Mouse (Mus musculus) hindbrain, embryonic 14.5 days (tissue): ENCODE measurements around the gene Ech1. TPM values are rescaled to one million over a fixed set of nuclear protein-coding genes. Genes with fewer than 3 reads are reported as not detected.

Source experiments
- ATAC-seq: fragments of 200-750 bp; cut with Nextera tagmentation; 2 replicates; pipeline ENCODE4 v1.8.0; 2017; ENCODE audit warnings: moderate number of reproducible peaks, mild to moderate bottlenecking, moderate TSS enrichment, moderate library complexity; ENCODE audit not compliant: low FRiP score
- DNase-seq: peaks from one replicate; pipeline ENCODE4 v3.0.0-alpha.2; 2015; ENCODE audit warnings: low spot score
- H3K27ac ChIP-seq: fragments of 300-500 bp; sonication (generic); 2 replicates; pipeline ENCODE4 v1.5.1; 2014; ENCODE audit warnings: mild to moderate bottlenecking, moderate library complexity
- H3K27me3 ChIP-seq: fragments of 300-500 bp; sonication (generic); 2 replicates; pipeline ENCODE4 v1.6.1; 2014; ENCODE audit warnings: mild to moderate bottlenecking, low read length, mixed read lengths; ENCODE audit not compliant: control insufficient read depth, insufficient read depth
- H3K36me3 ChIP-seq: fragments of 300-500 bp; sonication (generic); replicated peaks from 2 replicates; pipeline ENCODE4 v1.6.1; 2014; ENCODE audit not compliant: control insufficient read depth, insufficient read depth
- H3K4me1 ChIP-seq: fragments of 300-500 bp; sonication (generic); replicated peaks from 2 replicates; pipeline ENCODE4 v1.6.1; 2014; ENCODE audit warnings: antibody characterized with exemption, low read length, mixed read lengths; ENCODE audit not compliant: control insufficient read depth, insufficient read depth
- H3K4me2 ChIP-seq: fragments of 300-500 bp; sonication (generic); replicated peaks from 2 replicates; pipeline ENCODE4 v1.6.1; 2014; ENCODE audit warnings: mild to moderate bottlenecking, moderate library complexity
- H3K4me3 ChIP-seq: fragments of 300-500 bp; sonication (generic); replicated peaks from 2 replicates; pipeline ENCODE4 v1.5.1; 2014; ENCODE audit warnings: mild to moderate bottlenecking, low read length
- H3K9ac ChIP-seq: fragments of 300-500 bp; sonication (generic); 2 replicates; pipeline ENCODE4 v1.6.1; 2014
- H3K9me3 ChIP-seq: fragments of 300-500 bp; sonication (generic); 2 replicates; pipeline ENCODE4 v1.6.1; 2016; ENCODE audit warnings: low read length; ENCODE audit not compliant: control insufficient read depth
- WGBS: fragments of 180-500 bp; shearing (Covaris S2); extraction: QIAGEN DNeasy Blood & Tissue Kit; methylation state at CpG from one replicate; pipeline ENCODE4 v1.1.7; 2014; 5-methylcytosine and 5-hydroxymethylcytosine counted together
- polyA plus RNA-seq: library from polyadenylated mRNA; unstranded; fragments of >200 nt; fragmentation: Nextera tagmentation; extraction: Ambion mirVana; gene quantifications from 2 replicates; pipeline ENCODE4 v1.2.1, GENCODE M21; 2014

The Ech1 gene
- polyA plus RNA-seq, 1 experiment from 2014 or later: 99.0 TPM

- DNase-seq (no peak), ATAC-seq (no peak)
- Histone ChIP-seq H3K4me2 (no peak within 1 kb of the TSS), H3K9ac (no peak within 1 kb of the TSS), H3K4me3 (no peak within 1 kb of the TSS), H3K4me1 (no peaks in the 10 kb centered on the region), H3K27me3 (no peaks in the 10 kb centered on the region), H3K27ac (no peak within 1 kb of the TSS), H3K9me3 (no peaks in the 10 kb centered on the region), H3K36me3 (peaks cover 12% of the 10 kb centered on the region; the same call in 1 of the 2 replicates)
- WGBS: 86% methylated on average over 6 of the region's 6 CpGs
These were observed 8.8 kb downstream of the Ech1 start, which contains the start of gene Lgals4 for GRCm38 (mm10) chr7:28833723-28834347. Gene Lgals4 (plus strand): TSS chr7:28833854.

- ATAC-seq: no peak
- Histone ChIP-seq H3K9me3 (no peaks in the 10 kb centered on the region), H3K9ac (no peak overlapping the region), H3K4me2 (no peak overlapping the region), H3K27me3 (no peaks in the 10 kb centered on the region), H3K36me3 (peaks cover 2% of the 10 kb centered on the region; the same call in 1 of the 2 replicates), H3K4me1 (no peaks in the 10 kb centered on the region), H3K27ac (no peak overlapping the region), H3K4me3 (no peak overlapping the region)
- WGBS: 82% methylated on average over 5 of the region's 5 CpGs
- no peak for DNase-seq
These were observed 11.9 kb downstream of the Ech1 start for GRCm38 (mm10) chr7:28836936-28837335.

GRCm38 (mm10) chr7:28838331-28838730 is 13.3 kb downstream of the Ech1 start:
- 80% methylated on average over 9 of the region's 9 CpGs for WGBS

GRCm38 (mm10) chr7:28847273-28847672 is 22.3 kb downstream of the Ech1 start:
- Histone ChIP-seq H3K9me3 (no peaks in the 10 kb centered on the region), H3K27ac (no peak overlapping the region), H3K4me1 (no peaks in the 10 kb centered on the region), H3K27me3 (no peaks in the 10 kb centered on the region), H3K4me3 (no peak overlapping the region), H3K4me2 (no peak overlapping the region), H3K9ac (no peak overlapping the region), H3K36me3 (no peaks in the 10 kb centered on the region)
- no peak for DNase-seq
- no peak for ATAC-seq
- 77% methylated on average over 1 of the region's 1 CpGs for WGBS

More at GRCm38 (mm10) chr7:28838331-28838730, 13.3 kb downstream of the Ech1 start:
- no peak for ATAC-seq
- no peak for DNase-seq
- Histone ChIP-seq H3K9ac (no peak overlapping the region), H3K4me3 (no peak overlapping the region), H3K9me3 (no peaks in the 10 kb centered on the region), H3K36me3 (no peaks in the 10 kb centered on the region), H3K27ac (no peak overlapping the region), H3K4me1 (no peaks in the 10 kb centered on the region), H3K4me2 (no peak overlapping the region), H3K27me3 (no peaks in the 10 kb centered on the region)

GRCm38 (mm10) chr7:28849700-28850236 is 24.8 kb downstream of the Ech1 start:
- H3K9ac ChIP-seq: no peak overlapping the region
- 56% methylated on average over 1 of the region's 1 CpGs for whole genome bisulfite sequencing
- no peaks in the 10 kb centered on the region for H3K36me3 ChIP-seq
- H3K27me3 ChIP-seq: no peaks in the 10 kb centered on the region
- no peak overlapping the region for H3K4me2 ChIP-seq
- no peaks in the 10 kb centered on the region for H3K4me1 ChIP-seq
- H3K9me3 ChIP-seq: no peaks in the 10 kb centered on the region
- DNase-seq (no peak), ATAC-seq (no peak)
- H3K4me3 ChIP-seq: no peak overlapping the region
- no peak overlapping the region for H3K27ac ChIP-seq

- H3K9me3 ChIP-seq: no peaks in the 10 kb centered on the region
- no peak overlapping the region for H3K27ac ChIP-seq
- H3K36me3 ChIP-seq: no peaks in the 10 kb centered on the region
- DNase-seq (no peak), ATAC-seq (no peak)
- no peak overlapping the region for H3K4me3 ChIP-seq
- H3K4me2 ChIP-seq: no peak overlapping the region
- H3K27me3 ChIP-seq: no peaks in the 10 kb centered on the region
- H3K9ac ChIP-seq: no peak overlapping the region
- WGBS: 81% methylated on average over 4 of the region's 4 CpGs
- no peaks in the 10 kb centered on the region for H3K4me1 ChIP-seq
These were observed 25.6 kb downstream of the Ech1 start for GRCm38 (mm10) chr7:28850642-28851041.

- Histone ChIP-seq H3K27ac (no peak overlapping the region), H3K4me2 (no peak overlapping the region), H3K36me3 (no peaks in the 10 kb centered on the region), H3K9me3 (no peaks in the 10 kb centered on the region), H3K4me3 (no peak overlapping the region), H3K4me1 (no peaks in the 10 kb centered on the region), H3K27me3 (no peaks in the 10 kb centered on the region), H3K9ac (no peak overlapping the region)
- WGBS: 86% methylated on average over 2 of the region's 2 CpGs
- ATAC-seq (no peak), DNase-seq (no peak)
These were observed 34.9 kb downstream of the Ech1 start for GRCm38 (mm10) chr7:28859953-28860352.

- Histone ChIP-seq H3K27ac (no peak overlapping the region), H3K4me1 (no peaks in the 10 kb centered on the region), H3K4me3 (no peak overlapping the region), H3K27me3 (no peaks in the 10 kb centered on the region), H3K4me2 (no peak overlapping the region), H3K9me3 (no peaks in the 10 kb centered on the region), H3K36me3 (no peaks in the 10 kb centered on the region), H3K9ac (no peak overlapping the region)
- WGBS: 90% methylated on average over 6 of the region's 6 CpGs
- DNase-seq (no peak), ATAC-seq (no peak)
These were observed 35.9 kb downstream of the Ech1 start for GRCm38 (mm10) chr7:28860898-28861297.

- Histone ChIP-seq H3K4me2 (no peak overlapping the region), H3K9ac (no peak overlapping the region), H3K4me3 (no peak overlapping the region), H3K27me3 (no peaks in the 10 kb centered on the region), H3K27ac (no peak overlapping the region), H3K4me1 (no peaks in the 10 kb centered on the region; the same call in 1 of the 2 replicates), H3K36me3 (no peaks in the 10 kb centered on the region), H3K9me3 (no peaks in the 10 kb centered on the region)
- 83% methylated on average over 15 of the region's 15 CpGs for WGBS
- DNase-seq: no peak
- no peak for ATAC-seq
These were observed 37.9 kb downstream of the Ech1 start for GRCm38 (mm10) chr7:28862817-28863499.
